Mouse (Mus musculus) limb, embryonic 15.5 days (tissue): ENCODE results near the gene Ppp1r9b. TPM values are rescaled to one million over a fixed set of nuclear protein-coding genes. Genes with fewer than 3 reads are reported as not detected.
"Not testable (repeated sequence)": the region's sequence is repeated elsewhere in the genome, so short reads cannot be mapped to it uniquely, and the experiment has no call there.

Experiments used
- ATAC-seq: fragments of 200-750 bp; cut with Nextera tagmentation; 2 replicates; pipeline ENCODE4 v1.8.0; 2017; ENCODE audit warnings: low read depth, moderate TSS enrichment; ENCODE audit not compliant: insufficient number of reproducible peaks, low FRiP score, low TSS enrichment
- H3K27ac ChIP-seq: fragments of 300-500 bp; sonication (generic); 2 replicates; pipeline ENCODE4 v1.5.1; 2015; ENCODE audit warnings: moderate library complexity, mild to moderate bottlenecking, inconsistent platforms
- H3K27me3 ChIP-seq: fragments of 300-500 bp; sonication (generic); 2 replicates; pipeline ENCODE4 v1.6.1; 2015; ENCODE audit warnings: inconsistent platforms
- H3K36me3 ChIP-seq: fragments of 300-500 bp; sonication (generic); 2 replicates; pipeline ENCODE4 v1.6.1; 2015; ENCODE audit warnings: inconsistent platforms
- H3K4me1 ChIP-seq: fragments of 300-500 bp; sonication (generic); 2 replicates; pipeline ENCODE4 v1.6.1; 2015; ENCODE audit warnings: inconsistent platforms
- H3K4me2 ChIP-seq: fragments of 300-500 bp; sonication (generic); 2 replicates; pipeline ENCODE4 v1.6.1; 2015; ENCODE audit warnings: mild to moderate bottlenecking, inconsistent platforms
- H3K4me3 ChIP-seq: fragments of 300-500 bp; sonication (generic); 2 replicates; pipeline ENCODE4 v1.5.1; 2015; ENCODE audit warnings: mild to moderate bottlenecking, inconsistent platforms
- H3K9ac ChIP-seq: fragments of 300-500 bp; sonication (generic); 2 replicates; pipeline ENCODE4 v1.6.1; 2015; ENCODE audit warnings: inconsistent platforms
- H3K9me3 ChIP-seq: fragments of 300-500 bp; sonication (generic); 2 replicates; pipeline ENCODE4 v1.6.1; 2016; ENCODE audit warnings: inconsistent platforms
- WGBS: fragments of 180-500 bp; shearing (Covaris S2); methylation state at CpG from one replicate; pipeline ENCODE4 v1.1.7; 2015; 5-methylcytosine and 5-hydroxymethylcytosine counted together
- polyA plus RNA-seq: library from polyadenylated mRNA; unstranded; fragments of >200 nt; fragmentation: Nextera tagmentation; extraction: Ambion mirVana; gene quantifications from 2 replicates; pipeline ENCODE4 v1.2.1, GENCODE M21; 2015

The Ppp1r9b gene
- polyA plus RNA-seq, 1 experiment from 2014 or later, result 9.7 TPM

- no peak overlapping the region for H3K9ac ChIP-seq
- H3K4me3 ChIP-seq, result no peak overlapping the region
- WGBS, result 73% methylated on average over 5 of the region's 5 CpGs
- H3K27ac ChIP-seq, result no peak overlapping the region
- no peaks in the 10 kb centered on the region for H3K9me3 ChIP-seq
- peaks cover 23% of the 10 kb centered on the region for H3K4me1 ChIP-seq
- no peaks in the 10 kb centered on the region for H3K27me3 ChIP-seq
- no peaks in the 10 kb centered on the region for H3K36me3 ChIP-seq
- H3K4me2 ChIP-seq, result no peak overlapping the region
- no peak for ATAC-seq
Measured at GRCm38 (mm10) chr11:94962534-94963101, 28.2 kb upstream of the Ppp1r9b start.

- no peaks in the 10 kb centered on the region for H3K9me3 ChIP-seq
- H3K27me3 ChIP-seq, result no peaks in the 10 kb centered on the region
- WGBS, result 35% methylated on average over 4 of the region's 4 CpGs
- ATAC-seq, result no peak
- H3K4me3 ChIP-seq, result no peak within 1 kb of the TSS
- no peaks in the 10 kb centered on the region for H3K36me3 ChIP-seq
- peaks cover 12% of the 10 kb centered on the region; the same call in 1 of the 2 replicates for H3K4me1 ChIP-seq
- no peak within 1 kb of the TSS for H3K27ac ChIP-seq
- H3K4me2 ChIP-seq, result no peak within 1 kb of the TSS
- no peak within 1 kb of the TSS for H3K9ac ChIP-seq
Measured at GRCm38 (mm10) chr11:94967419-94967818, 23.4 kb upstream of the Ppp1r9b start, which contains the start of gene Hils1. TSS of gene Hils1 (plus strand) at chr11:94967593.

- Histone ChIP-seq H3K4me1 (peaks cover 11% of the 10 kb centered on the region; the same call in 1 of the 2 replicates), H3K27me3 (no peaks in the 10 kb centered on the region), H3K4me2 (no peak overlapping the region), H3K4me3 (no peak overlapping the region), H3K36me3 (no peaks in the 10 kb centered on the region), H3K9ac (no peak overlapping the region), H3K9me3 (no peaks in the 10 kb centered on the region), H3K27ac (no peak overlapping the region)
- no peak for ATAC-seq
- whole genome bisulfite sequencing, result 72% methylated on average over 7 of the region's 7 CpGs
Measured at GRCm38 (mm10) chr11:94968187-94968586, 22.6 kb upstream of the Ppp1r9b start.

GRCm38 (mm10) chr11:94969709-94970108 lies 21.1 kb upstream of the Ppp1r9b start:
- not testable (repeated sequence) for H3K36me3 ChIP-seq, H3K27me3 ChIP-seq, H3K4me1 ChIP-seq, H3K4me3 ChIP-seq, ATAC-seq, H3K27ac ChIP-seq, H3K9me3 ChIP-seq, H3K4me2 ChIP-seq, H3K9ac ChIP-seq
- WGBS, result 90% methylated on average over 4 of the region's 4 CpGs

- no peaks in the 10 kb centered on the region for H3K27me3 ChIP-seq
- H3K9ac ChIP-seq, result no peak overlapping the region
- no peak overlapping the region for H3K4me2 ChIP-seq
- no peak overlapping the region for H3K27ac ChIP-seq
- H3K4me1 ChIP-seq, result 0 out of 2 replicates have a peak, but pooled peaks cover 5% of the 10 kb centered on the region
- H3K36me3 ChIP-seq, result no peaks in the 10 kb centered on the region
- H3K4me3 ChIP-seq, result no peak overlapping the region
- no peaks in the 10 kb centered on the region for H3K9me3 ChIP-seq
- WGBS, result 59% methylated on average over 15 of the region's 15 CpGs
- ATAC-seq, result no peak
Measured at GRCm38 (mm10) chr11:94970210-94970943, 20.5 kb upstream of the Ppp1r9b start.

GRCm38 (mm10) chr11:94971895-94972615 lies 18.8 kb upstream of the Ppp1r9b start:
- Histone ChIP-seq H3K4me2 (no peak overlapping the region), H3K9ac (no peak overlapping the region), H3K27ac (no peak overlapping the region), H3K9me3 (no peaks in the 10 kb centered on the region), H3K27me3 (no peaks in the 10 kb centered on the region), H3K36me3 (no peaks in the 10 kb centered on the region), H3K4me1 (0 out of 2 replicates have a peak, but pooled peaks cover 5% of the 10 kb centered on the region), H3K4me3 (no peak overlapping the region)
- 61% methylated on average over 16 of the region's 16 CpGs for WGBS
- ATAC-seq, result no peak

- H3K4me2 ChIP-seq, result no peak overlapping the region
- H3K36me3 ChIP-seq, result no peaks in the 10 kb centered on the region
- H3K27ac ChIP-seq, result no peak overlapping the region
- ATAC-seq, result no peak
- H3K4me1 ChIP-seq, result 0 out of 2 replicates have a peak, but pooled peaks cover 5% of the 10 kb centered on the region
- WGBS, result 51% methylated on average over 5 of the region's 5 CpGs
- H3K9me3 ChIP-seq, result no peaks in the 10 kb centered on the region
- peak overlapping the region; percentile 8 for H3K4me3 ChIP-seq
- no peak overlapping the region for H3K9ac ChIP-seq
- H3K27me3 ChIP-seq, result no peaks in the 10 kb centered on the region
Measured at GRCm38 (mm10) chr11:94972887-94973286, 17.9 kb upstream of the Ppp1r9b start.

GRCm38 (mm10) chr11:94973313-94973712 lies 17.5 kb upstream of the Ppp1r9b start:
- Histone ChIP-seq H3K9me3 (no peaks in the 10 kb centered on the region), H3K36me3 (no peaks in the 10 kb centered on the region), H3K9ac (no peak overlapping the region), H3K4me3 (peak overlapping the region; percentile 8), H3K27ac (no peak overlapping the region), H3K4me2 (no peak overlapping the region), H3K4me1 (0 out of 2 replicates have a peak, but pooled peaks cover 5% of the 10 kb centered on the region), H3K27me3 (no peaks in the 10 kb centered on the region)
- 44% methylated on average over 4 of the region's 4 CpGs for WGBS
- ATAC-seq, result 0 out of 2 replicates have a peak, but pooled peaks have one; percentile 47

- WGBS, result 69% methylated on average over 2 of the region's 2 CpGs
- ATAC-seq, result no peak
- peaks cover 16% of the 10 kb centered on the region for H3K4me1 ChIP-seq
Measured at GRCm38 (mm10) chr11:94974951-94975350, 15.9 kb upstream of the Ppp1r9b start.

GRCm38 (mm10) chr11:94976199-94976598 lies 14.6 kb upstream of the Ppp1r9b start, which contains the start of gene Sgca:
TSS of gene Sgca (minus strand) at chr11:94976327.
- no peak for ATAC-seq
- Histone ChIP-seq H3K27me3 (no peaks in the 10 kb centered on the region), H3K27ac (no peak within 1 kb of the TSS), H3K4me3 (no peak within 1 kb of the TSS), H3K9me3 (no peaks in the 10 kb centered on the region), H3K36me3 (no peaks in the 10 kb centered on the region), H3K9ac (no peak within 1 kb of the TSS), H3K4me1 (peaks cover 13% of the 10 kb centered on the region), H3K4me2 (no peak within 1 kb of the TSS)
- WGBS, result 65% methylated on average over 5 of the region's 5 CpGs

More at GRCm38 (mm10) chr11:94974951-94975350, 15.9 kb upstream of the Ppp1r9b start:
- Histone ChIP-seq H3K9me3 (no peaks in the 10 kb centered on the region), H3K36me3 (no peaks in the 10 kb centered on the region), H3K27ac (no peak overlapping the region), H3K27me3 (no peaks in the 10 kb centered on the region), H3K9ac (no peak overlapping the region), H3K4me2 (no peak overlapping the region), H3K4me3 (no peak overlapping the region)

GRCm38 (mm10) chr11:94978178-94978915 lies 12.5 kb upstream of the Ppp1r9b start:
- Histone ChIP-seq H3K36me3 (no peaks in the 10 kb centered on the region), H3K4me2 (peak overlapping the region; percentile 44), H3K9ac (no peak overlapping the region), H3K9me3 (no peaks in the 10 kb centered on the region), H3K4me1 (peaks cover 11% of the 10 kb centered on the region), H3K27ac (no peak overlapping the region), H3K27me3 (no peaks in the 10 kb centered on the region), H3K4me3 (peak overlapping the region; percentile 30)
- no peak for ATAC-seq
- WGBS, result 45% methylated on average over 9 of the region's 9 CpGs
